Mouse (Mus musculus): Measurements from ENCODE around the gene Anks4b. TPM values are rescaled to one million over a fixed set of nuclear protein-coding genes. Genes with fewer than 3 reads are reported as not detected.

Gene Anks4b
- polyA plus RNA-seq, 1 experiment from 2014 or later = not detected

DNA sequence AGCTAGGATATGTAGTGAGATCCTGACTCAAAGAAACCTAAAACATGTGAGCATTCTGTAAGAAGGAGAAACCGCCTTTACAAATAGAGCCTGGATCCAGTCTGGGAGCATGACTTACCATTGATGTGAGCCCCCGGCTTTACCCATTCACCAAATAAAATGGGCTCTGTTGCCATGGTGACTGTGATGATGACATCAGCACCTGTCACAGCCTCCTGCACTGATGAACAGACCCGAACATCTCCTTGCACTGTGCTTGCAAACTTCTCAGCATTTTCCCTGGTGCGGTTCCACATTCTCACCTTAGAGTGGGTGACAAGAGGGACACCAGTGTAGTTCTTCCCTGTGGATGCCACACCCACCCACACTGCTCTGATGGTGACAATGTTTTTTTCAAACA, 21.5 kb downstream of the Anks4b start:
- Histone ChIP-seq H3K27me3 (ENCODE audit: control insufficient read depth, insufficient read depth, low read length) (peaks cover under 1% of the 10 kb centered on the region; the same call in 1 of the 2 replicates), H3K4me2 (ENCODE audit: low read length) (no peak overlapping the region), H3K27ac (replicated peaks; ENCODE audit: low read depth, low read length) (no peak overlapping the region), H3K4me1 (ENCODE audit: control insufficient read depth, insufficient read depth, low read length) (no peaks in the 10 kb centered on the region), H3K4me3 (replicated peaks; ENCODE audit: low read depth, low read length) (no peak overlapping the region), H3K9me3 (ENCODE audit: control insufficient read depth, low read length) (no peaks in the 10 kb centered on the region), H3K36me3 (ENCODE audit: control insufficient read depth, insufficient read depth, low read length) (no peaks in the 10 kb centered on the region), H3K9ac (replicated peaks; ENCODE audit: low read length) (no peak overlapping the region)
- 35% methylated on average over 4 of the region's 4 CpGs for WGBS
- ATAC-seq (ENCODE audit: low FRiP score, low TSS enrichment) (0 out of 2 replicates have a peak, but pooled peaks have one; percentile 34), DNase-seq (peak; percentile 48)

DNA sequence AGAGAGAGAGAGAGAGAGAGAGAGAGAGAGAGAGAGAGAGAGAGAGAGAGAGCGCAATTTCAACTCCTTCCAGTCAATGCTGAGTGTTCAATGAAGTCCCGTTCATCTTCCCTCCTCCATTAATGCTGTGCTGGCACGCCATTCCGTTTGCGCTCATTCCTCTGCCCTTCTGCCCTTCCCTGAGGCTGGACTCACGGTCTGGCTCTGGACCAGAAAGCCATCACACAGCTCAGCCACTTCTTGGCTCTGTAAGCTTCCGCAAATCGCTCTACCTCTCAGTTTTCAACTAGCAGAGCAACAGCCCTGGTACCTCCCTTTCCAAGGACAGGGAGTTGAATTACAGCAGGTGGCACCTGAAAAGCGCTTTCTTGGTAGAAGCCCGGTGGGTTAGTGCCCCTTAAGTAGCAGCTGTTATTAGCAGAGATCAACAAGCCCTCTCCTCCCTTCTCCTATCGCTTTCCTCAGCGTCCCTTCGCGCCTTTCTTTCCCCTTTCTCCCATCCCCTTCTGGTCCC, 27.6 kb downstream of the Anks4b start:
- Histone ChIP-seq H3K4me1 (ENCODE audit: control insufficient read depth, insufficient read depth, low read length) (no peaks in the 10 kb centered on the region), H3K27me3 (ENCODE audit: control insufficient read depth, insufficient read depth, low read length) (peaks cover 16% of the 10 kb centered on the region), H3K4me2 (ENCODE audit: low read length) (peak overlapping the region; percentile 53), H3K36me3 (ENCODE audit: control insufficient read depth, insufficient read depth, low read length) (no peaks in the 10 kb centered on the region), H3K4me3 (replicated peaks; ENCODE audit: low read depth, low read length) (peak overlapping the region; percentile 27), H3K27ac (replicated peaks; ENCODE audit: low read depth, low read length) (no peak overlapping the region), H3K9ac (replicated peaks; ENCODE audit: low read length) (peak overlapping the region; percentile 43; the same call in 1 of the 2 replicates), H3K9me3 (ENCODE audit: control insufficient read depth, low read length) (no peaks in the 10 kb centered on the region)
- 2% methylated on average over 14 of the region's 14 CpGs for WGBS
- ATAC-seq (ENCODE audit: low FRiP score, low TSS enrichment) = no peak
- peak; percentile 26 for DNase-seq

DNA sequence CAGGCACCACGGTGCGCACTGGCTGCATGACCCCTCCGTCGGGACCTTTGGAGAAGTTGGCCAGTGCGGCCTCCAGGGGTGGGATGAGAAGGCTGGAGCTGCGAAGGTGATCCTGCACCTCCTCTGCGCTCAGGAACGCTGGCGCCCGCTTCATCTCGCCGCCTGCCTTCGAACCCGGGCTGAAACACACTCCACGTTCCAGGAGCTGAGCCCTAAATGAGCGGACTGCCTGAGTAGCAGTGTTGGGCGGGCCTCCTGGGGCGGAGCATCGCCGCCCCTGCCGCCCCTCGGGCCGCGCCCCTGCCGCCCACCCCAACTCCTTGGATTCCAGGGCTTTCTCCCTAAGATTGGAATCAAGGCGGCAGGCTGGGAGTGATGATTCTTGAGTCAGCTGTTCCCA, 28.1 kb downstream of the Anks4b start, which contains the start of gene Crym:
Gene Crym (minus strand): TSS at position 341 of the 400 bp plus-strand sequence.
- Histone ChIP-seq H3K27me3 (ENCODE audit: control insufficient read depth, insufficient read depth, low read length) (peaks cover 16% of the 10 kb centered on the region), H3K36me3 (ENCODE audit: control insufficient read depth, insufficient read depth, low read length) (no peaks in the 10 kb centered on the region), H3K4me2 (ENCODE audit: low read length) (peak within 1 kb of the TSS; percentile 53), H3K9me3 (ENCODE audit: control insufficient read depth, low read length) (no peaks in the 10 kb centered on the region), H3K9ac (replicated peaks; ENCODE audit: low read length) (peak within 1 kb of the TSS; percentile 43; the same call in 1 of the 2 replicates), H3K4me3 (replicated peaks; ENCODE audit: low read depth, low read length) (peak within 1 kb of the TSS; percentile 27), H3K27ac (replicated peaks; ENCODE audit: low read depth, low read length) (no peak within 1 kb of the TSS), H3K4me1 (ENCODE audit: control insufficient read depth, insufficient read depth, low read length) (no peaks in the 10 kb centered on the region)
- ATAC-seq (ENCODE audit: low FRiP score, low TSS enrichment) = no peak
- no peak for DNase-seq
- WGBS = 3% methylated on average over 26 of the region's 26 CpGs

DNA sequence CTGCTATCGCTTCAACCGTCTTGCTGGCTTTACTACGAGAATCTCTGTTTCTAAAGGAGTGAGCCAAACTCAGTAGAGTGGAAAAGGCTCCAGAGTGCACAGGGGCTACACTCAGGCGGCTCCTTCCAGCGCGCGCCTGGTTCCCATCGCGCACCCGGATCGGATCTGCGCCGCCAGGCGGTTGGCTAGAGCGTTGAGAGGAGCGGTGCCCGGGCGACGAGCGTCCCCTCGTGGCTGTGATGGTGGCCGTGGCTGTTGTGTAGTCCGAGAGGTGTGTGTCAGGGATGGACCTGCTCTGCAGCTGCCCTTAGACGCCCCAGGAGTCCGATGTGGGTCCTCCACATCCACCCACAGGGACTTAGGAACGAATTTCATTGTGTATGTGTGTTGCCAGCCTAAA, 30.1 kb downstream of the Anks4b start, which contains the start of gene Abca14:
Gene Abca14 (plus strand): TSS at position 173 of the 400 bp plus-strand sequence.
- Histone ChIP-seq H3K9me3 (ENCODE audit: control insufficient read depth, low read length) (no peaks in the 10 kb centered on the region), H3K4me2 (ENCODE audit: low read length) (peak within 1 kb of the TSS; percentile 33), H3K4me1 (ENCODE audit: control insufficient read depth, insufficient read depth, low read length) (no peaks in the 10 kb centered on the region), H3K27me3 (ENCODE audit: control insufficient read depth, insufficient read depth, low read length) (peaks cover 16% of the 10 kb centered on the region), H3K4me3 (replicated peaks; ENCODE audit: low read depth, low read length) (no peak within 1 kb of the TSS), H3K27ac (replicated peaks; ENCODE audit: low read depth, low read length) (no peak within 1 kb of the TSS), H3K9ac (replicated peaks; ENCODE audit: low read length) (no peak within 1 kb of the TSS), H3K36me3 (ENCODE audit: control insufficient read depth, insufficient read depth, low read length) (no peaks in the 10 kb centered on the region)
- DNase-seq (peak; percentile 86), ATAC-seq (ENCODE audit: low FRiP score, low TSS enrichment) (peak; percentile 60; the same call in 1 of the 2 replicates)
- 3% methylated on average over 26 of the region's 26 CpGs for WGBS

DNA sequence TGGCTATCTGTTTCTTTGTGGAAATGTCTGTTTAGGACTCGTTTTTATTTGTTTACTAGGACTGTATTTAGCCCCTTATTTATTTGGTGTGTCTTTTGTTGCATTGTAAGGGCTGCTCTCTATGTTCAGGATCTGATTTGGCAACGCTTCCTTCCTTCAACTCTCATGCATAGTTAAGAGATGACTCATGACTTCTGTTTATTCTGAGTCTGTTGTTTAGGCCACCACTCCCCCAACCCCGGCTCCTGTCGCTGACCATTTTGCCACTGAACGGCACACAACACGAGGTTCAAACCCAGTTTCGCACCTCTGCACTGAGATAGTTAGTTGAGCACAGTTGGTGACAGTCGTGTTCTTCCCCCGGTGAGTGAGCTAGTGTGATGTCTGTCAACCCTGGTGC, 32.3 kb downstream of the Anks4b start:
- Histone ChIP-seq H3K4me2 (ENCODE audit: low read length) (no peak overlapping the region), H3K9me3 (ENCODE audit: control insufficient read depth, low read length) (no peaks in the 10 kb centered on the region), H3K9ac (replicated peaks; ENCODE audit: low read length) (no peak overlapping the region), H3K27me3 (ENCODE audit: control insufficient read depth, insufficient read depth, low read length) (peaks cover 8% of the 10 kb centered on the region), H3K27ac (replicated peaks; ENCODE audit: low read depth, low read length) (no peak overlapping the region), H3K36me3 (ENCODE audit: control insufficient read depth, insufficient read depth, low read length) (no peaks in the 10 kb centered on the region), H3K4me3 (replicated peaks; ENCODE audit: low read depth, low read length) (no peak overlapping the region), H3K4me1 (ENCODE audit: control insufficient read depth, insufficient read depth, low read length) (no peaks in the 10 kb centered on the region)
- ATAC-seq (ENCODE audit: low FRiP score, low TSS enrichment) (no peak), DNase-seq (no peak)
- WGBS = 73% methylated on average over 9 of the region's 9 CpGs

DNA sequence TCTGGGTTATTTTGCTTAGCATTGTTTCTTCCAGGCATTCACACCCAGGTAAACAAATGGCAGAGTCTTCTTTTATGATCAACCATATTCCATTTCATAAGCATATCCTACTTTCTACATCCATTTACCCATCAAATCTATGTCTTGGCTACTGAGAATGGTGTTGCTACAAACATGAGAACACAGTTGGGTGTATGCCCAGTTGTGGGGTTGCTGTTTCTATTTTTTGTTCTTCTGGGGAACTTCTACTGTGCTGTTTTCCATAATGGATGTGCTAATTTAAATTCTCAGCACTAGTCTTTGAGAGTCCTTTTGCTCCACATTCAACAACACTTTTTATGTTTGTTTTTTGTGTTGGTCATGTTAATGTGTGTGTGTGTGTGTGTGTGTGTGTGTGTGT, 54.9 kb downstream of the Anks4b start:
- Histone ChIP-seq H3K36me3 (ENCODE audit: control insufficient read depth, insufficient read depth, low read length) (no peaks in the 10 kb centered on the region), H3K27ac (replicated peaks; ENCODE audit: low read depth, low read length) (no peak overlapping the region), H3K27me3 (ENCODE audit: control insufficient read depth, insufficient read depth, low read length) (no peaks in the 10 kb centered on the region), H3K4me3 (replicated peaks; ENCODE audit: low read depth, low read length) (no peak overlapping the region), H3K9ac (replicated peaks; ENCODE audit: low read length) (no peak overlapping the region), H3K4me1 (ENCODE audit: control insufficient read depth, insufficient read depth, low read length) (no peaks in the 10 kb centered on the region), H3K4me2 (ENCODE audit: low read length) (no peak overlapping the region), H3K9me3 (ENCODE audit: control insufficient read depth, low read length) (no peaks in the 10 kb centered on the region)
- DNase-seq = no peak
- ATAC-seq (ENCODE audit: low FRiP score, low TSS enrichment) = no peak

Other genes starting within 250 kb of the Anks4b start
- 0.04 TPM in 1 of 2 replicates, not detected in the other for gene Dnah3, start 78.6 kb upstream of the Anks4b start, polyA plus RNA-seq (2014; fragmentation: Nextera tagmentation; extraction: Ambion mirVana)
- 9.5 and 33.7 TPM in 2 replicates for gene Tmem159, start 71.5 kb upstream of the Anks4b start, polyA plus RNA-seq (2014; fragmentation: Nextera tagmentation; extraction: Ambion mirVana)
- not detected in 2 replicates for gene Zp2, start 28.6 kb upstream of the Anks4b start, polyA plus RNA-seq (2014; fragmentation: Nextera tagmentation; extraction: Ambion mirVana)
- 28.6 and 30.3 TPM in 2 replicates for gene Crym, start 28.3 kb downstream of the Anks4b start, polyA plus RNA-seq (2014; fragmentation: Nextera tagmentation; extraction: Ambion mirVana)
- gene Abca14, start 30.1 kb downstream of the Anks4b start, polyA plus RNA-seq (2014; fragmentation: Nextera tagmentation; extraction: Ambion mirVana) = not detected in 2 replicates
- gene Abca15, start 154.8 kb downstream of the Anks4b start, polyA plus RNA-seq (2014; fragmentation: Nextera tagmentation; extraction: Ambion mirVana) = not detected in 2 replicates
- not detected in 2 replicates for gene Abca16, start 235.8 kb downstream of the Anks4b start, polyA plus RNA-seq (2014; fragmentation: Nextera tagmentation; extraction: Ambion mirVana)